Mouse (Mus musculus) ovary, adult 2 months (tissue): ENCODE data around the gene Pgap2. TPM values are rescaled to one million over a fixed set of nuclear protein-coding genes. Genes with fewer than 3 reads are reported as not detected.

Experiments used
- polyA plus RNA-seq: library from polyadenylated mRNA; depleted of rRNA; stranded (reverse); fragments of >200 nt; gene quantifications from 2 replicates; pipeline ENCODE4 v1.2.3, GENCODE M21; 2012; rRNA removed

Pgap2 gene
- 217 and 255 TPM in 2 replicates for polyA plus RNA-seq

DNA sequence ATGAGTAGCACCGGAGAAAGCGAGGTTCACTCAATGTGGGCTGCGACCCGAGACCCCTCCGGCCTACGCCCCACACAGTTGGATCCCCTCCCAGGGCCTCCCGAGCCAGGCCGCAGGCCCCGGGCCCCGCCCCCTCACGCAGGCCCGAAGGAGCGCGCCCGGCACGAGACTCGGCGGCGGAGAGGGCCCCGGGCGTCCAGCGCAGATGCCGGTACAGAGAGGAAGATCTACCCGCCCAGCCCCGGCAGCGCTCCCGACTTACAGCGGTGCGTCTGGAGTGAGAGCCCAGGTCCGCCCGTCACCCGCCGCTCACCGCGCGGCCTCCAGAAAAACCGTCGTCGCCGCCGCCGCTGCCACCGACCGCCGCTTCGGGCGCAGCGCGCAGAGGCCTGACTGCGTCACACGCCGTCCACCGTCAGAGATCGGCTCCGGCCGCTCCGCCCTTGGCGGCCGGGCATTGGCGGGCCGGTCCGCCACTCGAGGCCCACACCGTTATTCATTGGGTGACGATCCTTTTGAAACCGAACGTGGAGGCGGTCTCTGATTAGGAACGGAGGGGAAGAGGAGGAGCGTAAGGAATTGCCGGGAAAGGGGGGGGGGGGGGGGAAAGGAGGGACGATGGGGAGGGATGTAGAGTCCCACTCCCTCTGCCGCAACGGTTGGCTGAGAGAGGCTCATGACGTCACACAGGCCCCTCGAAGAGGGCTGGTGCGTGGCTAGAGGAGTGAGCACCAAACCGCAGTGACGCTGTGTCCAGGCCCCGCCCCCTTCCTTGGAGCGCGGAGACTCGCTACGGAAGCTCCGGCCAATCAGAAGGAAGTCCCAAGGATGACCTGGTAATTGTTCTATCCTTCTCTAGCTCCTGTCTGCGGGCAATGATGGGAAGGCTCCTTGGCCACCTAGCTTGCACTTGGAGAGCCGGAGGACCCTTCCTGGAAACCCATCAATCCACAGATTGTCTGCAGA is at the start of gene Pgap2, which contains the start of gene Nup98:
TSS of gene Pgap2 (plus strand) at position 453 of the 966 bp plus-strand sequence.
TSS of gene Nup98 (minus strand) at position 421 of the 966 bp plus-strand sequence.

DNA sequence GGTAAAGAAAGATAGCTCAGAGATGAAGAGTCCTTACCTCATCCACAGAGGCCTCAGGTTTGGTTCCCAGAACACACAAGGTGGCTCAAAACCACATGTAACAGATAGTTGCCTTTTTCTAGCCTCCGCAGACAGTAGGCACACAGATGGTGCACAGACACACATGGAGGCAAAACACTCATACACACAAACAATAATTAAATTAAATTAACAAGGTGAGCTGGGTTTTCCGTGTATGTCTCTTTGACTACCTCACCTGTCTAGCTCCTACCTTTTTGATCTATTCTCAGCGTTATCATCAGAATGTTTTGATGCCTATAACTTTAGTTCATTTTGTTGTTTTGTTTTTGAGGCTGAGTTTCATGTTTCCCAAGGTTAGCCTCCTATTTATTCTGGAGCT is 45.9 kb downstream of the Pgap2 start, which contains the start of gene Rhog:
TSS of gene Rhog (minus strand) at position 101 of the 400 bp plus-strand sequence.

DNA sequence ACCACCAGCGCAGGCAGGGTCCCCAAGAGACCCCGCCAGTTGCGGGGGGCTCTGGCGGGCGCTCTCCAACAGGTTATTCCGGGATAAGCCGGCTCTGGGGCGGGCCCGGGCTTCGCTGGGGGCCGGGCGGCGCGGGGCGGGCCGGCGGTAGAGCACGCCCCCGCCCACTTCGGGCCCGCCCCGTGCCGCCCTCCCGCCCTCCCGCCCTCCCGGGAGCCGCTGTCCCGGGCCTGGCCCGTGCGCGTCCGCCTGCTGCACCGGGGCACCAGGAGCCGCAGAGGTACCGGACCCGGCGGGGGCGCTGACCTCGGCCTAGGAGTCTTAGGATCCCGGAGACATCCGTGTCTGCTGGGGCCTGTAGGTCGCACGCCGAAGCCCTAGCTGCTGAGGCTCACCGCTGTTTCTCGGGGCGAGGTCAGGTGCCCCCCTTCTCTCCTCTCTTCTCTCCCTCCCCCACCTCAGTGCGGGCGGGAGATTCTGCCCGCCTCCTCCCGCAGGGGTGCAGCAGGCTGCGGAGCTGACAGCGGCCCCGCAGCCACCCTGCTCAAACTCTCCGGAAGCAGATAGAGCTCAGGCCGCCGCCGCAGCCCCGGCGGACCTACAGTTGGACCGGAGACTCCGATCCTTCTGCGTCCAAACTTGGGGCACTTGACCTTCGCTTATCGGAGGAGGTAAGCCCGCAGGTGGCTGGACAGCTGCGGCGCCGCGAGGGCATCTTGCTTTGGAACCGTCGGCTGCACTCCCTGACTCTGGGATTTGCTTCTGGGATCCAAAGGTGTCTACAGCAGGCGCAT is 57.8 kb downstream of the Pgap2 start, which contains the start of gene Stim1:
TSS of gene Stim1 (plus strand) at position 206 of the 794 bp plus-strand sequence.

Other genes starting within 250 kb of the Pgap2 start
- 9.9 and 14.9 TPM in 2 replicates for gene Il18bp, start 191.5 kb upstream of the Pgap2 start, polyA plus RNA-seq
- gene Rnf121, start 144.7 kb upstream of the Pgap2 start, polyA plus RNA-seq, result 21.4 and 22.0 TPM in 2 replicates
- gene Xndc1, start 144.7 kb upstream of the Pgap2 start, polyA plus RNA-seq, result 23.2 and 28.9 TPM in 2 replicates
- gene Xntrpc, start 144.5 kb upstream of the Pgap2 start, polyA plus RNA-seq, result 5.9 and 6.7 TPM in 2 replicates
- gene Trpc2, start 127.1 kb upstream of the Pgap2 start, polyA plus RNA-seq, result not detected in 2 replicates
- 0.17 and 0.18 TPM in 2 replicates for gene Art1, start 108.5 kb upstream of the Pgap2 start, polyA plus RNA-seq
- 0.40 and 0.51 TPM in 2 replicates for gene Art5, start 100.7 kb upstream of the Pgap2 start, polyA plus RNA-seq
- gene Chrna10, start 93.4 kb upstream of the Pgap2 start, polyA plus RNA-seq, result 0.11 and 0.22 TPM in 2 replicates
- gene Nup98, start within 50 bp of the Pgap2 start, polyA plus RNA-seq, result 13.0 and 18.4 TPM in 2 replicates
- gene Rhog, start 45.8 kb downstream of the Pgap2 start, polyA plus RNA-seq, result 73.3 and 99.2 TPM in 2 replicates
- gene Stim1, start 57.6 kb downstream of the Pgap2 start, polyA plus RNA-seq, result 76.9 and 80.7 TPM in 2 replicates
- gene Rrm1, start 231.5 kb downstream of the Pgap2 start, polyA plus RNA-seq, result 9.4 and 13.6 TPM in 2 replicates